Mouse (Mus musculus) adrenal gland, adult 2 months (tissue): ENCODE measurements around the gene Atp10a. TPM values are rescaled to one million over a fixed set of nuclear protein-coding genes. Genes with fewer than 3 reads are reported as not detected.
A peak's percentile ranks its signal among the peaks of the same experiment; 100 is the strongest.
"Not testable (repeated sequence)": the region's sequence is repeated elsewhere in the genome, so short reads cannot be mapped to it uniquely, and the experiment has no call there.

Experiments
- DNase-seq: peaks from one replicate; pipeline ENCODE4 v3.0.0; 2021
- polyA plus RNA-seq: library from polyadenylated mRNA; depleted of rRNA; stranded (reverse); fragments of >200 nt; gene quantifications from 2 replicates; pipeline ENCODE4 v1.2.3, GENCODE M21; 2012
- total RNA-seq, 2 experiments: library from RNA; stranded (reverse); gene quantifications; 2 replicates each; pipeline ENCODE4 v1.2.3; 2021

The Atp10a gene
- total and polyA plus RNA-seq, 3 experiments, result 35.2 to 83.7 (median 65.4) TPM

- no peak for DNase-seq
These were observed 131.6 kb downstream of the Atp10a start for GRCm38 (mm10) chr7:58787585-58787984.

GRCm38 (mm10) chr7:58788424-58789261 is 132.7 kb downstream of the Atp10a start:
- DNase-seq, result peak; percentile 42

- DNase-seq, result no peak
These were observed 141.3 kb downstream of the Atp10a start for GRCm38 (mm10) chr7:58797281-58797680.

GRCm38 (mm10) chr7:58800916-58801315 is 144.9 kb downstream of the Atp10a start:
- peak; percentile 73 for DNase-seq

- DNase-seq, result peak; percentile 49
These were observed 145.8 kb downstream of the Atp10a start for GRCm38 (mm10) chr7:58801791-58802190.

GRCm38 (mm10) chr7:58822147-58822681 is 166.2 kb downstream of the Atp10a start:
- no peak for DNase-seq

GRCm38 (mm10) chr7:58824686-58825085 is 168.7 kb downstream of the Atp10a start:
- no peak for DNase-seq

GRCm38 (mm10) chr7:58829111-58829510 is 173.1 kb downstream of the Atp10a start:
- DNase-seq, result no peak

- not testable (repeated sequence) for DNase-seq
These were observed 181.1 kb downstream of the Atp10a start for GRCm38 (mm10) chr7:58836855-58837606.

- DNase-seq, result no peak
These were observed 184.4 kb downstream of the Atp10a start for GRCm38 (mm10) chr7:58840367-58840766.

GRCm38 (mm10) chr7:58841066-58841465 is 185.1 kb downstream of the Atp10a start:
- DNase-seq, result no peak

- no peak for DNase-seq
These were observed 186.9 kb downstream of the Atp10a start for GRCm38 (mm10) chr7:58842818-58843217.

- DNase-seq, result peak; percentile 76
These were observed 187.9 kb downstream of the Atp10a start for GRCm38 (mm10) chr7:58843767-58844445.

- no peak for DNase-seq
These were observed 188.5 kb downstream of the Atp10a start for GRCm38 (mm10) chr7:58844449-58844848.

GRCm38 (mm10) chr7:58858921-58859320 is 203.0 kb downstream of the Atp10a start:
- DNase-seq, result no peak

- DNase-seq, result no peak
These were observed 207.2 kb downstream of the Atp10a start for GRCm38 (mm10) chr7:58863174-58863573.

- DNase-seq, result no peak
These were observed 211.1 kb downstream of the Atp10a start for GRCm38 (mm10) chr7:58866865-58867614.

- peak; percentile 1 for DNase-seq
These were observed 214.7 kb downstream of the Atp10a start for GRCm38 (mm10) chr7:58870661-58871060.

GRCm38 (mm10) chr7:58873676-58874075 is 217.7 kb downstream of the Atp10a start:
- no peak for DNase-seq
